Mouse (Mus musculus) liver, postnatal 0 days (tissue): ENCODE results near the gene Prss50.

ENCODE experiments used
- CTCF ChIP-seq: sonication (generic); IDR thresholded peaks from 2 replicates; pipeline ENCODE4 v1.5.1; 2016; ENCODE audit warnings: antibody characterized with exemption, low read depth
- EP300 ChIP-seq: IDR thresholded peaks from 2 replicates; pipeline ENCODE4 v1.6.1; 2016; ENCODE audit warnings: antibody characterized with exemption, low read depth, mild to moderate bottlenecking

GRCm38 (mm10) chr9:110909371-110909967 lies 51.7 kb downstream of the Prss50 start:
- TF ChIP-seq CTCF: no peak
- no peak for TF ChIP-seq EP300
